Mouse (Mus musculus): ENCODE data around the gene Sohlh1. TPM values are rescaled to one million over a fixed set of nuclear protein-coding genes. Genes with fewer than 3 reads are reported as not detected.

Gene Sohlh1
- not detected in 2 replicates for polyA plus RNA-seq (2014; fragmentation: Nextera tagmentation; extraction: Ambion mirVana)

- 71% methylated on average over 16 of the region's 16 CpGs for WGBS
- Histone ChIP-seq H3K4me2 (ENCODE audit: low read length) (no peak within 1 kb of the TSS), H3K9me3 (ENCODE audit: control insufficient read depth, low read length) (no peaks in the 10 kb centered on the region), H3K27me3 (replicated peaks; ENCODE audit: control insufficient read depth, insufficient read depth, low read length) (no peaks in the 10 kb centered on the region), H3K4me1 (replicated peaks; ENCODE audit: control insufficient read depth, insufficient read depth, low read length) (no peaks in the 10 kb centered on the region), H3K4me3 (ENCODE audit: low read depth, low read length) (no peak within 1 kb of the TSS), H3K27ac (ENCODE audit: low read depth) (no peak within 1 kb of the TSS), H3K36me3 (ENCODE audit: control insufficient read depth, insufficient read depth, low read length) (no peaks in the 10 kb centered on the region), H3K9ac (ENCODE audit: low read length) (no peak within 1 kb of the TSS)
- DNase-seq (ENCODE audit: low spot score), result no peak
- ATAC-seq (replicated peaks; ENCODE audit: low FRiP score, low TSS enrichment, low read depth), result no peak
These were observed at the start of gene Sohlh1 for GRCm38 (mm10) chr2:25847226-25847625. Gene Sohlh1 (minus strand): TSS chr2:25847248.

GRCm38 (mm10) chr2:25892440-25892839, 45.4 kb upstream of the Sohlh1 start:
- H3K9me3 ChIP-seq (ENCODE audit: control insufficient read depth, low read length), result no peaks in the 10 kb centered on the region
- WGBS, result 79% methylated on average over 7 of the region's 7 CpGs
- no peaks in the 10 kb centered on the region for H3K36me3 ChIP-seq (ENCODE audit: control insufficient read depth, insufficient read depth, low read length)
- no peak overlapping the region for H3K4me2 ChIP-seq (ENCODE audit: low read length)
- DNase-seq (ENCODE audit: low spot score) (no peak), ATAC-seq (replicated peaks; ENCODE audit: low FRiP score, low TSS enrichment, low read depth) (no peak)
- no peaks in the 10 kb centered on the region for H3K4me1 ChIP-seq (replicated peaks; ENCODE audit: control insufficient read depth, insufficient read depth, low read length)
- H3K27ac ChIP-seq (ENCODE audit: low read depth), result no peak overlapping the region
- H3K9ac ChIP-seq (ENCODE audit: low read length), result no peak overlapping the region
- H3K27me3 ChIP-seq (replicated peaks; ENCODE audit: control insufficient read depth, insufficient read depth, low read length), result no peaks in the 10 kb centered on the region
- H3K4me3 ChIP-seq (ENCODE audit: low read depth, low read length), result no peak overlapping the region

- Histone ChIP-seq H3K9me3 (ENCODE audit: control insufficient read depth, low read length) (no peaks in the 10 kb centered on the region), H3K27ac (ENCODE audit: low read depth) (no peak overlapping the region), H3K9ac (ENCODE audit: low read length) (no peak overlapping the region), H3K27me3 (replicated peaks; ENCODE audit: control insufficient read depth, insufficient read depth, low read length) (no peaks in the 10 kb centered on the region), H3K4me2 (ENCODE audit: low read length) (no peak overlapping the region), H3K4me3 (ENCODE audit: low read depth, low read length) (no peak overlapping the region), H3K4me1 (replicated peaks; ENCODE audit: control insufficient read depth, insufficient read depth, low read length) (no peaks in the 10 kb centered on the region), H3K36me3 (ENCODE audit: control insufficient read depth, insufficient read depth, low read length) (no peaks in the 10 kb centered on the region)
- DNase-seq (ENCODE audit: low spot score) (no peak), ATAC-seq (replicated peaks; ENCODE audit: low FRiP score, low TSS enrichment, low read depth) (no peak)
- WGBS, result 67% methylated on average over 5 of the region's 5 CpGs
These were observed 41.1 kb upstream of the Sohlh1 start for GRCm38 (mm10) chr2:25888144-25888543.

GRCm38 (mm10) chr2:25887226-25887625, 40.2 kb upstream of the Sohlh1 start:
- H3K27ac ChIP-seq (ENCODE audit: low read depth), result no peak overlapping the region
- no peak for ATAC-seq (replicated peaks; ENCODE audit: low FRiP score, low TSS enrichment, low read depth)
- no peak overlapping the region for H3K9ac ChIP-seq (ENCODE audit: low read length)
- no peak for DNase-seq (ENCODE audit: low spot score)
- H3K27me3 ChIP-seq (replicated peaks; ENCODE audit: control insufficient read depth, insufficient read depth, low read length), result no peaks in the 10 kb centered on the region
- 56% methylated on average over 8 of the region's 8 CpGs for WGBS
- no peak overlapping the region for H3K4me3 ChIP-seq (ENCODE audit: low read depth, low read length)
- no peaks in the 10 kb centered on the region for H3K36me3 ChIP-seq (ENCODE audit: control insufficient read depth, insufficient read depth, low read length)
- H3K4me2 ChIP-seq (ENCODE audit: low read length), result no peak overlapping the region
- H3K4me1 ChIP-seq (replicated peaks; ENCODE audit: control insufficient read depth, insufficient read depth, low read length), result no peaks in the 10 kb centered on the region
- H3K9me3 ChIP-seq (ENCODE audit: control insufficient read depth, low read length), result no peaks in the 10 kb centered on the region

- no peaks in the 10 kb centered on the region for H3K27me3 ChIP-seq (replicated peaks; ENCODE audit: control insufficient read depth, insufficient read depth, low read length)
- ATAC-seq (replicated peaks; ENCODE audit: low FRiP score, low TSS enrichment, low read depth), result no peak
- no peak overlapping the region for H3K27ac ChIP-seq (ENCODE audit: low read depth)
- no peak overlapping the region for H3K9ac ChIP-seq (ENCODE audit: low read length)
- H3K9me3 ChIP-seq (ENCODE audit: control insufficient read depth, low read length), result no peaks in the 10 kb centered on the region
- DNase-seq (ENCODE audit: low spot score), result no peak
- no peaks in the 10 kb centered on the region for H3K36me3 ChIP-seq (ENCODE audit: control insufficient read depth, insufficient read depth, low read length)
- H3K4me1 ChIP-seq (replicated peaks; ENCODE audit: control insufficient read depth, insufficient read depth, low read length), result no peaks in the 10 kb centered on the region
- WGBS, result 81% methylated on average over 3 of the region's 3 CpGs
- H3K4me2 ChIP-seq (ENCODE audit: low read length), result no peak overlapping the region
- no peak overlapping the region for H3K4me3 ChIP-seq (ENCODE audit: low read depth, low read length)
These were observed 37.7 kb upstream of the Sohlh1 start for GRCm38 (mm10) chr2:25884756-25885155.

GRCm38 (mm10) chr2:25882276-25882675, 35.2 kb upstream of the Sohlh1 start:
- H3K4me1 ChIP-seq (replicated peaks; ENCODE audit: control insufficient read depth, insufficient read depth, low read length), result no peaks in the 10 kb centered on the region; the same call in 1 of the 2 replicates
- H3K4me2 ChIP-seq (ENCODE audit: low read length), result no peak overlapping the region
- H3K36me3 ChIP-seq (ENCODE audit: control insufficient read depth, insufficient read depth, low read length), result no peaks in the 10 kb centered on the region
- H3K9me3 ChIP-seq (ENCODE audit: control insufficient read depth, low read length), result no peaks in the 10 kb centered on the region
- peaks cover 16% of the 10 kb centered on the region for H3K27me3 ChIP-seq (replicated peaks; ENCODE audit: control insufficient read depth, insufficient read depth, low read length)
- DNase-seq (ENCODE audit: low spot score) (no peak), ATAC-seq (replicated peaks; ENCODE audit: low FRiP score, low TSS enrichment, low read depth) (no peak)
- WGBS, result 33% methylated on average over 1 of the region's 1 CpGs
- no peak overlapping the region for H3K9ac ChIP-seq (ENCODE audit: low read length)
- no peak overlapping the region for H3K4me3 ChIP-seq (ENCODE audit: low read depth, low read length)
- H3K27ac ChIP-seq (ENCODE audit: low read depth), result no peak overlapping the region

GRCm38 (mm10) chr2:25879061-25879460, 32.0 kb upstream of the Sohlh1 start:
- H3K9ac ChIP-seq (ENCODE audit: low read length), result no peak overlapping the region
- no peaks in the 10 kb centered on the region; the same call in 1 of the 2 replicates for H3K4me1 ChIP-seq (replicated peaks; ENCODE audit: control insufficient read depth, insufficient read depth, low read length)
- H3K36me3 ChIP-seq (ENCODE audit: control insufficient read depth, insufficient read depth, low read length), result no peaks in the 10 kb centered on the region
- DNase-seq (ENCODE audit: low spot score), result no peak
- peaks cover 28% of the 10 kb centered on the region for H3K27me3 ChIP-seq (replicated peaks; ENCODE audit: control insufficient read depth, insufficient read depth, low read length)
- no peak overlapping the region for H3K4me2 ChIP-seq (ENCODE audit: low read length)
- no peak overlapping the region for H3K4me3 ChIP-seq (ENCODE audit: low read depth, low read length)
- peaks cover 4% of the 10 kb centered on the region; the same call in 1 of the 2 replicates for H3K9me3 ChIP-seq (ENCODE audit: control insufficient read depth, low read length)
- no peak overlapping the region for H3K27ac ChIP-seq (ENCODE audit: low read depth)
- no peak for ATAC-seq (replicated peaks; ENCODE audit: low FRiP score, low TSS enrichment, low read depth)
- 63% methylated on average over 4 of the region's 4 CpGs for WGBS

GRCm38 (mm10) chr2:25878516-25878915, 31.5 kb upstream of the Sohlh1 start:
- Histone ChIP-seq H3K4me2 (ENCODE audit: low read length) (no peak overlapping the region), H3K9ac (ENCODE audit: low read length) (no peak overlapping the region), H3K27ac (ENCODE audit: low read depth) (no peak overlapping the region), H3K9me3 (ENCODE audit: control insufficient read depth, low read length) (peaks cover 4% of the 10 kb centered on the region; the same call in 1 of the 2 replicates), H3K36me3 (ENCODE audit: control insufficient read depth, insufficient read depth, low read length) (no peaks in the 10 kb centered on the region), H3K4me1 (replicated peaks; ENCODE audit: control insufficient read depth, insufficient read depth, low read length) (no peaks in the 10 kb centered on the region; the same call in 1 of the 2 replicates), H3K4me3 (ENCODE audit: low read depth, low read length) (no peak overlapping the region), H3K27me3 (replicated peaks; ENCODE audit: control insufficient read depth, insufficient read depth, low read length) (peaks cover 28% of the 10 kb centered on the region)
- 86% methylated on average over 2 of the region's 2 CpGs for WGBS
- ATAC-seq (replicated peaks; ENCODE audit: low FRiP score, low TSS enrichment, low read depth) (no peak), DNase-seq (ENCODE audit: low spot score) (no peak)

- H3K4me1 ChIP-seq (replicated peaks; ENCODE audit: control insufficient read depth, insufficient read depth, low read length), result no peaks in the 10 kb centered on the region; the same call in 1 of the 2 replicates
- WGBS, result 4% methylated on average over 47 of the region's 49 CpGs
- ATAC-seq (replicated peaks; ENCODE audit: low FRiP score, low TSS enrichment, low read depth) (no peak), DNase-seq (ENCODE audit: low spot score) (no peak)
- peaks cover 28% of the 10 kb centered on the region for H3K27me3 ChIP-seq (replicated peaks; ENCODE audit: control insufficient read depth, insufficient read depth, low read length)
- H3K36me3 ChIP-seq (ENCODE audit: control insufficient read depth, insufficient read depth, low read length), result no peaks in the 10 kb centered on the region
- no peak overlapping the region for H3K27ac ChIP-seq (ENCODE audit: low read depth)
- H3K4me3 ChIP-seq (ENCODE audit: low read depth, low read length), result peak overlapping the region; percentile 25
- 0 out of 2 replicates have a peak overlapping the region, but pooled peaks have one; percentile 27 for H3K9ac ChIP-seq (ENCODE audit: low read length)
- peak overlapping the region; percentile 60 for H3K4me2 ChIP-seq (ENCODE audit: low read length)
- H3K9me3 ChIP-seq (ENCODE audit: control insufficient read depth, low read length), result peaks cover 4% of the 10 kb centered on the region; the same call in 1 of the 2 replicates
These were observed 30.8 kb upstream of the Sohlh1 start for GRCm38 (mm10) chr2:25877736-25878268.
